Mouse (Mus musculus) embryonic facial prominence, embryonic 13.5 days (tissue): ENCODE results near the gene Ranbp6. TPM values are rescaled to one million over a fixed set of nuclear protein-coding genes. Genes with fewer than 3 reads are reported as not detected.

Experiments
- ATAC-seq: fragments of 200-750 bp; cut with Nextera tagmentation; 2 replicates; pipeline ENCODE4 v1.8.0; 2017; ENCODE audit warnings: low read depth; ENCODE audit not compliant: insufficient number of reproducible peaks, insufficient read depth, low FRiP score, low TSS enrichment
- H3K27ac ChIP-seq: fragments of 300-500 bp; sonication (generic); 2 replicates; pipeline ENCODE4 v1.5.1; 2015; ENCODE audit warnings: moderate library complexity, mild to moderate bottlenecking, inconsistent platforms
- H3K27me3 ChIP-seq: fragments of 300-500 bp; sonication (generic); 2 replicates; pipeline ENCODE4 v1.6.1; 2015; ENCODE audit warnings: mild to moderate bottlenecking, inconsistent platforms
- H3K36me3 ChIP-seq: fragments of 300-500 bp; sonication (generic); 2 replicates; pipeline ENCODE4 v1.6.1; 2015; ENCODE audit warnings: mild to moderate bottlenecking, inconsistent platforms
- H3K4me1 ChIP-seq: fragments of 300-500 bp; sonication (generic); 2 replicates; pipeline ENCODE4 v1.6.1; 2015; ENCODE audit warnings: inconsistent platforms
- H3K4me2 ChIP-seq: fragments of 300-500 bp; sonication (generic); 2 replicates; pipeline ENCODE4 v1.6.1; 2015; ENCODE audit warnings: moderate library complexity, mild to moderate bottlenecking, inconsistent platforms
- H3K4me3 ChIP-seq: fragments of 300-500 bp; sonication (generic); 2 replicates; pipeline ENCODE4 v1.5.1; 2015; ENCODE audit warnings: mild to moderate bottlenecking, inconsistent platforms
- H3K9ac ChIP-seq: fragments of 300-500 bp; sonication (generic); 2 replicates; pipeline ENCODE4 v1.6.1; 2015; ENCODE audit warnings: mild to moderate bottlenecking, inconsistent platforms
- H3K9me3 ChIP-seq: fragments of 300-500 bp; sonication (generic); 2 replicates; pipeline ENCODE4 v1.6.1; 2016; ENCODE audit warnings: inconsistent platforms
- WGBS: fragments of 180-500 bp; shearing (Covaris S2); methylation state at CpG from one replicate; pipeline ENCODE4 v1.1.7; 2015; ENCODE audit warnings: mixed read lengths; 5-methylcytosine and 5-hydroxymethylcytosine counted together
- polyA plus RNA-seq: library from polyadenylated mRNA; unstranded; fragments of >200 nt; fragmentation: Nextera tagmentation; extraction: Ambion mirVana; gene quantifications from 2 replicates; pipeline ENCODE4 v1.2.1, GENCODE M21; 2015

The Ranbp6 gene
- 18.3 and 21.1 TPM in 2 replicates for polyA plus RNA-seq

GRCm38 (mm10) chr19:29812581-29813460 is at the start of gene Ranbp6:
Gene Ranbp6 (minus strand): TSS chr19:29812974.
- H3K4me2 ChIP-seq, result peak within 1 kb of the TSS; percentile 68
- H3K27me3 ChIP-seq, result no peaks in the 10 kb centered on the region
- WGBS, result under 1% methylated on average over 47 of the region's 47 CpGs
- H3K4me3 ChIP-seq, result peak within 1 kb of the TSS; percentile 68
- H3K4me1 ChIP-seq, result peaks cover 12% of the 10 kb centered on the region
- peaks cover 27% of the 10 kb centered on the region for H3K36me3 ChIP-seq
- peak within 1 kb of the TSS; percentile 82 for H3K9ac ChIP-seq
- H3K9me3 ChIP-seq, result no peaks in the 10 kb centered on the region
- H3K27ac ChIP-seq, result peak within 1 kb of the TSS; percentile 58; the same call in 1 of the 2 replicates
- ATAC-seq, result peak; percentile 91

- Histone ChIP-seq H3K4me2 (no peak overlapping the region), H3K4me3 (no peak overlapping the region), H3K27ac (no peak overlapping the region), H3K36me3 (no peaks in the 10 kb centered on the region), H3K9me3 (no peaks in the 10 kb centered on the region), H3K4me1 (no peaks in the 10 kb centered on the region), H3K9ac (no peak overlapping the region), H3K27me3 (no peaks in the 10 kb centered on the region)
- ATAC-seq, result no peak
- WGBS, result 85% methylated on average over 4 of the region's 4 CpGs
These were observed 48.0 kb upstream of the Ranbp6 start for GRCm38 (mm10) chr19:29860816-29861215.

GRCm38 (mm10) chr19:29857267-29857666 is 44.5 kb upstream of the Ranbp6 start:
- ATAC-seq, result no peak
- H3K9me3 ChIP-seq, result no peaks in the 10 kb centered on the region
- H3K27me3 ChIP-seq, result no peaks in the 10 kb centered on the region
- no peak overlapping the region for H3K27ac ChIP-seq
- no peak overlapping the region for H3K4me2 ChIP-seq
- H3K4me1 ChIP-seq, result no peaks in the 10 kb centered on the region
- H3K4me3 ChIP-seq, result no peak overlapping the region
- H3K9ac ChIP-seq, result no peak overlapping the region
- H3K36me3 ChIP-seq, result no peaks in the 10 kb centered on the region
- WGBS, result 88% methylated on average over 5 of the region's 5 CpGs

- ATAC-seq, result no peak
- WGBS, result 90% methylated on average over 5 of the region's 5 CpGs
- Histone ChIP-seq H3K27ac (no peak overlapping the region), H3K27me3 (no peaks in the 10 kb centered on the region), H3K4me2 (no peak overlapping the region), H3K4me3 (no peak overlapping the region), H3K36me3 (no peaks in the 10 kb centered on the region), H3K9ac (no peak overlapping the region), H3K9me3 (no peaks in the 10 kb centered on the region), H3K4me1 (peaks cover 11% of the 10 kb centered on the region; the same call in 1 of the 2 replicates)
These were observed 40.9 kb upstream of the Ranbp6 start for GRCm38 (mm10) chr19:29853711-29854110.

- 40% methylated on average over 12 of the region's 12 CpGs for WGBS
- no peaks in the 10 kb centered on the region for H3K27me3 ChIP-seq
- peaks cover 11% of the 10 kb centered on the region; the same call in 1 of the 2 replicates for H3K4me1 ChIP-seq
- ATAC-seq, result no peak
- no peak overlapping the region for H3K27ac ChIP-seq
- no peak overlapping the region for H3K9ac ChIP-seq
- no peaks in the 10 kb centered on the region for H3K36me3 ChIP-seq
- no peak overlapping the region for H3K4me2 ChIP-seq
- no peaks in the 10 kb centered on the region for H3K9me3 ChIP-seq
- no peak overlapping the region for H3K4me3 ChIP-seq
These were observed 38.4 kb upstream of the Ranbp6 start for GRCm38 (mm10) chr19:29851036-29851690.

- WGBS, result 78% methylated on average over 11 of the region's 11 CpGs
- ATAC-seq, result no peak
- no peaks in the 10 kb centered on the region for H3K36me3 ChIP-seq
These were observed 37.3 kb upstream of the Ranbp6 start for GRCm38 (mm10) chr19:29849924-29850551.

GRCm38 (mm10) chr19:29844036-29844661 is 31.4 kb upstream of the Ranbp6 start:
- Histone ChIP-seq H3K27ac (peak overlapping the region; percentile 85), H3K36me3 (no peaks in the 10 kb centered on the region), H3K27me3 (no peaks in the 10 kb centered on the region), H3K9ac (no peak overlapping the region), H3K4me1 (peaks cover 27% of the 10 kb centered on the region), H3K4me3 (no peak overlapping the region), H3K9me3 (no peaks in the 10 kb centered on the region), H3K4me2 (peak overlapping the region; percentile 3; the same call in 1 of the 2 replicates)
- 33% methylated on average over 12 of the region's 12 CpGs for WGBS
- no peak for ATAC-seq

More at GRCm38 (mm10) chr19:29849924-29850551, 37.3 kb upstream of the Ranbp6 start:
- Histone ChIP-seq H3K9me3 (no peaks in the 10 kb centered on the region), H3K4me1 (peaks cover 15% of the 10 kb centered on the region), H3K27me3 (no peaks in the 10 kb centered on the region), H3K4me2 (no peak overlapping the region), H3K9ac (no peak overlapping the region), H3K4me3 (no peak overlapping the region), H3K27ac (no peak overlapping the region)

- ATAC-seq, result no peak
- H3K27ac ChIP-seq, result peak overlapping the region; percentile 85
- H3K4me2 ChIP-seq, result 0 out of 2 replicates have a peak overlapping the region, but pooled peaks have one; percentile 3
- H3K4me3 ChIP-seq, result no peak overlapping the region
- H3K4me1 ChIP-seq, result peaks cover 27% of the 10 kb centered on the region
- no peaks in the 10 kb centered on the region for H3K9me3 ChIP-seq
- no peaks in the 10 kb centered on the region for H3K36me3 ChIP-seq
- H3K9ac ChIP-seq, result no peak overlapping the region
- no peaks in the 10 kb centered on the region for H3K27me3 ChIP-seq
- 17% methylated on average over 5 of the region's 5 CpGs for WGBS
These were observed 30.9 kb upstream of the Ranbp6 start for GRCm38 (mm10) chr19:29843641-29844035.

- Histone ChIP-seq H3K4me1 (peaks cover 27% of the 10 kb centered on the region), H3K36me3 (no peaks in the 10 kb centered on the region), H3K4me3 (no peak overlapping the region), H3K9me3 (no peaks in the 10 kb centered on the region), H3K27ac (peak overlapping the region; percentile 85), H3K27me3 (no peaks in the 10 kb centered on the region), H3K4me2 (no peak overlapping the region), H3K9ac (no peak overlapping the region)
- ATAC-seq, result no peak
- 57% methylated on average over 8 of the region's 8 CpGs for WGBS
These were observed 30.2 kb upstream of the Ranbp6 start for GRCm38 (mm10) chr19:29842973-29843372.

GRCm38 (mm10) chr19:29840642-29841041 is 27.9 kb upstream of the Ranbp6 start:
- no peaks in the 10 kb centered on the region for H3K9me3 ChIP-seq
- WGBS, result 64% methylated on average over 4 of the region's 4 CpGs
- no peak overlapping the region for H3K4me2 ChIP-seq
- peaks cover 32% of the 10 kb centered on the region for H3K4me1 ChIP-seq
- no peak overlapping the region for H3K9ac ChIP-seq
- no peak overlapping the region for H3K27ac ChIP-seq
- no peak overlapping the region for H3K4me3 ChIP-seq
- no peaks in the 10 kb centered on the region for H3K36me3 ChIP-seq
- ATAC-seq, result no peak
- no peaks in the 10 kb centered on the region for H3K27me3 ChIP-seq

- Histone ChIP-seq H3K9me3 (no peaks in the 10 kb centered on the region), H3K4me1 (peaks cover 15% of the 10 kb centered on the region), H3K27ac (no peak overlapping the region), H3K4me3 (no peak overlapping the region), H3K4me2 (no peak overlapping the region), H3K9ac (no peak overlapping the region), H3K27me3 (no peaks in the 10 kb centered on the region), H3K36me3 (no peaks in the 10 kb centered on the region)
- ATAC-seq, result no peak
- WGBS, result 82% methylated on average over 3 of the region's 3 CpGs
These were observed 25.9 kb upstream of the Ranbp6 start for GRCm38 (mm10) chr19:29838636-29839135.
